Mouse (Mus musculus) c-Kit-positive CD71-negative TER-119-negative erythroid progenitor cells, embryonic 14.5 days (primary cell): Measurements from ENCODE around the gene Runx2.

Source experiments
- DNase-seq: peaks from one replicate; pipeline ENCODE4 v3.0.0-alpha.2; 2013; ENCODE audit warnings: low read depth

The Runx2 gene

GRCm38 (mm10) chr17:44713404-44713803 is 101.2 kb downstream of the Runx2 start:
- no peak for DNase-seq

- DNase-seq: no peak
These were observed 104.9 kb downstream of the Runx2 start for GRCm38 (mm10) chr17:44709516-44710252.

- no peak for DNase-seq
These were observed 106.6 kb downstream of the Runx2 start for GRCm38 (mm10) chr17:44707956-44708355.

- no peak for DNase-seq
These were observed 108.1 kb downstream of the Runx2 start for GRCm38 (mm10) chr17:44706531-44706930.

GRCm38 (mm10) chr17:44702506-44703298 is 111.9 kb downstream of the Runx2 start:
- DNase-seq: no peak

- DNase-seq: no peak
These were observed 113.1 kb downstream of the Runx2 start for GRCm38 (mm10) chr17:44701531-44701930.

- no peak for DNase-seq
These were observed 114.3 kb downstream of the Runx2 start for GRCm38 (mm10) chr17:44700326-44700725.

- no peak for DNase-seq
These were observed 117.5 kb downstream of the Runx2 start for GRCm38 (mm10) chr17:44697053-44697452.

- DNase-seq: no peak
These were observed 121.0 kb downstream of the Runx2 start for GRCm38 (mm10) chr17:44693552-44693951.

- DNase-seq: no peak
These were observed 123.1 kb downstream of the Runx2 start for GRCm38 (mm10) chr17:44691517-44691916.

GRCm38 (mm10) chr17:44690410-44691035 is 124.1 kb downstream of the Runx2 start:
- no peak for DNase-seq

GRCm38 (mm10) chr17:44688306-44688705 is 126.3 kb downstream of the Runx2 start:
- no peak for DNase-seq

- DNase-seq: no peak
These were observed 129.1 kb downstream of the Runx2 start for GRCm38 (mm10) chr17:44685514-44685913.

GRCm38 (mm10) chr17:44683026-44683425 is 131.6 kb downstream of the Runx2 start:
- no peak for DNase-seq

- DNase-seq: no peak
These were observed 136.8 kb downstream of the Runx2 start for GRCm38 (mm10) chr17:44677782-44678181.

GRCm38 (mm10) chr17:44672806-44673205 is 141.8 kb downstream of the Runx2 start:
- DNase-seq: peak; percentile 62

GRCm38 (mm10) chr17:44671946-44672692 is 142.5 kb downstream of the Runx2 start:
- DNase-seq: no peak

- no peak for DNase-seq
These were observed 144.6 kb downstream of the Runx2 start for GRCm38 (mm10) chr17:44669985-44670384.

GRCm38 (mm10) chr17:44667346-44667745 is 147.3 kb downstream of the Runx2 start:
- DNase-seq: no peak

GRCm38 (mm10) chr17:44663872-44664271 is 150.7 kb downstream of the Runx2 start:
- no peak for DNase-seq

- no peak for DNase-seq
These were observed 151.4 kb downstream of the Runx2 start for GRCm38 (mm10) chr17:44663208-44663607.

GRCm38 (mm10) chr17:44662080-44662706 is 152.4 kb downstream of the Runx2 start:
- no peak for DNase-seq
